Mouse (Mus musculus) neural tube, embryonic 15.5 days (tissue): ENCODE measurements around the gene Hrh3. TPM values are rescaled to one million over a fixed set of nuclear protein-coding genes. Genes with fewer than 3 reads are reported as not detected.
A peak's percentile ranks its signal among the peaks of the same experiment; 100 is the strongest.

ENCODE experiments used
- ATAC-seq: fragments of 200-750 bp; cut with Nextera tagmentation; 2 replicates; pipeline ENCODE4 v1.8.0; 2017; ENCODE audit warnings: mild to moderate bottlenecking, moderate TSS enrichment, moderate library complexity; ENCODE audit not compliant: low FRiP score
- H3K27ac ChIP-seq: fragments of 300-500 bp; sonication (generic); replicated peaks from 2 replicates; pipeline ENCODE4 v1.5.1; 2015; ENCODE audit warnings: mild to moderate bottlenecking, inconsistent platforms
- H3K27me3 ChIP-seq: fragments of 300-500 bp; sonication (generic); replicated peaks from 2 replicates; pipeline ENCODE4 v1.6.1; 2015; ENCODE audit warnings: inconsistent platforms
- H3K36me3 ChIP-seq: fragments of 300-500 bp; sonication (generic); 2 replicates; pipeline ENCODE4 v1.6.1; 2015; ENCODE audit warnings: inconsistent platforms
- H3K4me1 ChIP-seq: fragments of 300-500 bp; sonication (generic); 2 replicates; pipeline ENCODE4 v1.6.1; 2015; ENCODE audit warnings: inconsistent platforms
- H3K4me2 ChIP-seq: fragments of 300-500 bp; sonication (generic); 2 replicates; pipeline ENCODE4 v1.6.1; 2015; ENCODE audit warnings: inconsistent platforms, mild to moderate bottlenecking, moderate library complexity
- H3K4me3 ChIP-seq: fragments of 300-500 bp; sonication (generic); replicated peaks from 2 replicates; pipeline ENCODE4 v1.5.1; 2015; ENCODE audit warnings: mild to moderate bottlenecking, inconsistent platforms
- H3K9ac ChIP-seq: fragments of 300-500 bp; sonication (generic); replicated peaks from 2 replicates; pipeline ENCODE4 v1.6.1; 2015; ENCODE audit warnings: mild to moderate bottlenecking, inconsistent platforms
- H3K9me3 ChIP-seq: fragments of 300-500 bp; sonication (generic); replicated peaks from 2 replicates; pipeline ENCODE4 v1.6.1; 2016; ENCODE audit warnings: inconsistent platforms
- WGBS: fragments of 180-500 bp; shearing (Covaris S2); methylation state at CpG from one replicate; pipeline ENCODE4 v1.1.7; 2015; ENCODE audit warnings: mixed read lengths; 5-methylcytosine and 5-hydroxymethylcytosine counted together
- polyA plus RNA-seq: library from polyadenylated mRNA; unstranded; fragments of >200 nt; fragmentation: Nextera tagmentation; extraction: Ambion mirVana; gene quantifications from 2 replicates; pipeline ENCODE4 v1.2.1, GENCODE M21; 2015

Hrh3 gene
- 1.3 and 1.9 TPM in 2 replicates for polyA plus RNA-seq

GRCm38 (mm10) chr2:180103978-180104658 is at the start of gene Hrh3:
Gene Hrh3 (minus strand): TSS chr2:180104488.
- peak within 1 kb of the TSS; percentile 47 for H3K9ac ChIP-seq
- H3K27me3 ChIP-seq = peaks cover 62% of the 10 kb centered on the region
- peak; percentile 82 for ATAC-seq
- peaks cover 35% of the 10 kb centered on the region for H3K4me1 ChIP-seq
- no peak within 1 kb of the TSS for H3K27ac ChIP-seq
- H3K9me3 ChIP-seq = no peaks in the 10 kb centered on the region
- WGBS = under 1% methylated on average over 67 of the region's 87 CpGs
- H3K4me2 ChIP-seq = peak within 1 kb of the TSS; percentile 96
- H3K4me3 ChIP-seq = peak within 1 kb of the TSS; percentile 57
- H3K36me3 ChIP-seq = no peaks in the 10 kb centered on the region

GRCm38 (mm10) chr2:180148551-180148950 is 44.3 kb upstream of the Hrh3 start:
- no peak overlapping the region for H3K9ac ChIP-seq
- no peak overlapping the region for H3K4me2 ChIP-seq
- no peak for ATAC-seq
- H3K27me3 ChIP-seq = no peaks in the 10 kb centered on the region
- H3K9me3 ChIP-seq = no peaks in the 10 kb centered on the region
- H3K4me3 ChIP-seq = no peak overlapping the region
- peaks cover 82% of the 10 kb centered on the region for H3K36me3 ChIP-seq
- 90% methylated on average over 9 of the region's 9 CpGs for WGBS
- no peak overlapping the region for H3K27ac ChIP-seq
- no peaks in the 10 kb centered on the region for H3K4me1 ChIP-seq

- H3K4me2 ChIP-seq = no peak overlapping the region
- peaks cover 79% of the 10 kb centered on the region for H3K36me3 ChIP-seq
- H3K27me3 ChIP-seq = no peaks in the 10 kb centered on the region
- H3K9ac ChIP-seq = no peak overlapping the region
- no peak for ATAC-seq
- no peak overlapping the region for H3K4me3 ChIP-seq
- no peaks in the 10 kb centered on the region for H3K4me1 ChIP-seq
- WGBS = 82% methylated on average over 6 of the region's 6 CpGs
- H3K27ac ChIP-seq = no peak overlapping the region
- no peaks in the 10 kb centered on the region for H3K9me3 ChIP-seq
These were observed 43.1 kb upstream of the Hrh3 start for GRCm38 (mm10) chr2:180147379-180147778.

DNA sequence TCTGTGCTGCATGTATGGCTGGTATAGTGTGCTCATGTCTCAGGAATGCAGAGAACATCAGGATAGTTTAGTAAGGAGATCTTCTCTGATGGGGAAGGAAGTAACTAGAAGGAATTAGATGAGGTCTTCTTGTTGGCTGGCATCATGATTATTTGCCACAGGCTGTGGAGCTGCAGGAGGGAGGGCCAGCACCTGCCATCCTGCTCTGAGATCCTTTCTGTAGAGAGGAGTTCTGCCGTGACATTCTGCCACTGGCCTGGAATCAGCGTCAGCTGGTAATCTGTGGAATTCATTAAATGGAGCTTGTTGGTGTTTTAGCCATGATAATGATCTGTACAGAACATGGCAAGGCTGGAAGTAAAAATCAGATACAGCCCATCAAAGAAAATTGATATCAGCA is 41.8 kb upstream of the Hrh3 start:
- no peak overlapping the region for H3K4me3 ChIP-seq
- no peaks in the 10 kb centered on the region for H3K4me1 ChIP-seq
- ATAC-seq = no peak
- no peaks in the 10 kb centered on the region for H3K27me3 ChIP-seq
- no peak overlapping the region for H3K9ac ChIP-seq
- no peak overlapping the region for H3K4me2 ChIP-seq
- WGBS = 86% methylated on average over 2 of the region's 2 CpGs
- H3K27ac ChIP-seq = no peak overlapping the region
- H3K36me3 ChIP-seq = peaks cover 81% of the 10 kb centered on the region
- H3K9me3 ChIP-seq = no peaks in the 10 kb centered on the region

DNA sequence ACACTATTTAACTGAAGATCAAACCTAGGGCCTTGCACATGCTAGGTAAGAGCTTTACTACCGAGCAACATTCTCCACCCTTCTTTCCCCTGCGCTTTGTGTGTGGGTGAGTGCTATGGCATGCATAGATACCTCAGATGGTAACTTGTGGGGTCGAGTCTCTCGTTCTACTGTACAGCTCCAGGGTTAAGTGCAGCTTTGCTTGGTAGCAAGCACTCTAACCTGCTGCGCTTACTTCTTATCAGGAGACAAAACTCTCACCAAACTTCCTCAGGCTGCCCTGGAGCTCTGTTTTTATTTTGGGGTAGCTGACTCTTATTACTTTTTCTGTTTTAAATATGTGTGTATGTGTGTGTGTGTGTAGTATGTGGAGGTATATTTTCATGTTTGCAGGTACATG is 31.1 kb upstream of the Hrh3 start:
- Histone ChIP-seq H3K27me3 (no peaks in the 10 kb centered on the region), H3K9ac (no peak overlapping the region), H3K4me3 (no peak overlapping the region), H3K4me1 (no peaks in the 10 kb centered on the region), H3K27ac (no peak overlapping the region), H3K4me2 (no peak overlapping the region), H3K36me3 (peaks cover 20% of the 10 kb centered on the region), H3K9me3 (no peaks in the 10 kb centered on the region)
- WGBS = 92% methylated on average over 5 of the region's 5 CpGs
- ATAC-seq = no peak

GRCm38 (mm10) chr2:180133911-180134310 is 29.6 kb upstream of the Hrh3 start:
- WGBS = 91% methylated on average over 3 of the region's 3 CpGs
- H3K4me3 ChIP-seq = no peak overlapping the region
- ATAC-seq = no peak

DNA sequence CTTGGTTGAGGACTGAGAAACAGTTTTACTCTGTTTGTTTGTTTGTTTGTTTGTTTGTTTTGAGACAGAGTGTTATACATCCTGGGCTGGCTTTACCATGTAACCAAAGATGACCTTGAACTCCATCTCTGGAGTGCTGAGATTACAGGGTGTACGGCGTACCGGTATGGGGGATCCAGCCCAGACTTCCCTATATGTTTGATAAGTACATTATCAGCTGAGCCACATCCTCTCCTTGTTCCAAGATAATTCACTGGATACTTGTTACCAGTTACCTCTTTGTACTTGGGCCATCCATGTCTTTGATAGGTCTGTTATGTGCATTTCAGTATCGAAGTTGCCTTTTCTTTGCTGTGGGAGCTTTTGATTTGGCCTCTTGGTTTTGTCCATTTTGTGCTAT is 28.9 kb upstream of the Hrh3 start:
- H3K27ac ChIP-seq = no peak overlapping the region
- no peak overlapping the region for H3K9ac ChIP-seq
- peaks cover 4% of the 10 kb centered on the region; the same call in 1 of the 2 replicates for H3K36me3 ChIP-seq
- no peaks in the 10 kb centered on the region for H3K27me3 ChIP-seq
- H3K4me1 ChIP-seq = no peaks in the 10 kb centered on the region
- no peak overlapping the region for H3K4me2 ChIP-seq
- 96% methylated on average over 4 of the region's 4 CpGs for WGBS
- H3K9me3 ChIP-seq = no peaks in the 10 kb centered on the region
- H3K4me3 ChIP-seq = no peak overlapping the region
- no peak for ATAC-seq

More at GRCm38 (mm10) chr2:180133911-180134310, 29.6 kb upstream of the Hrh3 start:
- Histone ChIP-seq H3K27me3 (no peaks in the 10 kb centered on the region), H3K4me1 (no peaks in the 10 kb centered on the region), H3K36me3 (peaks cover 7% of the 10 kb centered on the region; the same call in 1 of the 2 replicates), H3K27ac (no peak overlapping the region), H3K4me2 (no peak overlapping the region), H3K9me3 (no peaks in the 10 kb centered on the region), H3K9ac (no peak overlapping the region)

- Histone ChIP-seq H3K4me3 (no peak overlapping the region), H3K4me1 (peaks cover 30% of the 10 kb centered on the region), H3K4me2 (no peak overlapping the region), H3K27ac (peak overlapping the region; percentile 45; the same call in 1 of the 2 replicates), H3K36me3 (peaks cover 11% of the 10 kb centered on the region; the same call in 1 of the 2 replicates), H3K27me3 (no peaks in the 10 kb centered on the region), H3K9me3 (no peaks in the 10 kb centered on the region), H3K9ac (no peak overlapping the region)
- no peak for ATAC-seq
- 47% methylated on average over 1 of the region's 1 CpGs for WGBS
These were observed 23.4 kb upstream of the Hrh3 start for GRCm38 (mm10) chr2:180127675-180128074.

DNA sequence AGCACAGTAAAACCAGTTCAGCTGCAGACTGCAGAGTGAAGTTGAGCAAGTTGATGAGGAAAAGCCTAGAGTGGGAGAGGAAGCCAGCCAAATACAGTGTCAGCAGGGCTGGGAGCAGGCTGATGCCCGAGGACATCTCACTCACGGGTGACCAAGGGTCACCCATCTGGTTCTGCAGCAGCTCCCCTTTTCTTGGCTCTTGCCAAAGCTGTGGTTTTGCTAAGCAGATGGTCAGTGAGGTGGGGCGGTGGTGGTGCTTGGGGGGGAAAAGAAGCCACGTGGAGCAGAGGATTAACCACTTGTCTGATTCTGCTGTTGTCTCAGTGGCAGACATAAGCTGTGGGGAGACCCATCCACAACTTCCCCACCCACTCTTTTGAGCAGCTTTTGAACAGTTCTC is 21.9 kb upstream of the Hrh3 start:
- Histone ChIP-seq H3K4me1 (peaks cover 30% of the 10 kb centered on the region), H3K36me3 (peaks cover 11% of the 10 kb centered on the region; the same call in 1 of the 2 replicates), H3K4me2 (no peak overlapping the region), H3K27me3 (no peaks in the 10 kb centered on the region), H3K9ac (no peak overlapping the region), H3K27ac (no peak overlapping the region), H3K9me3 (no peaks in the 10 kb centered on the region), H3K4me3 (no peak overlapping the region)
- 17% methylated on average over 4 of the region's 4 CpGs for WGBS
- ATAC-seq = no peak

- Histone ChIP-seq H3K27me3 (no peaks in the 10 kb centered on the region), H3K27ac (no peak overlapping the region), H3K9ac (no peak overlapping the region), H3K4me3 (no peak overlapping the region), H3K36me3 (peaks cover 11% of the 10 kb centered on the region; the same call in 1 of the 2 replicates), H3K9me3 (no peaks in the 10 kb centered on the region), H3K4me1 (peaks cover 38% of the 10 kb centered on the region), H3K4me2 (no peak overlapping the region)
- WGBS = 86% methylated on average over 2 of the region's 2 CpGs
- no peak for ATAC-seq
These were observed 19.9 kb upstream of the Hrh3 start for GRCm38 (mm10) chr2:180124192-180124591.

DNA sequence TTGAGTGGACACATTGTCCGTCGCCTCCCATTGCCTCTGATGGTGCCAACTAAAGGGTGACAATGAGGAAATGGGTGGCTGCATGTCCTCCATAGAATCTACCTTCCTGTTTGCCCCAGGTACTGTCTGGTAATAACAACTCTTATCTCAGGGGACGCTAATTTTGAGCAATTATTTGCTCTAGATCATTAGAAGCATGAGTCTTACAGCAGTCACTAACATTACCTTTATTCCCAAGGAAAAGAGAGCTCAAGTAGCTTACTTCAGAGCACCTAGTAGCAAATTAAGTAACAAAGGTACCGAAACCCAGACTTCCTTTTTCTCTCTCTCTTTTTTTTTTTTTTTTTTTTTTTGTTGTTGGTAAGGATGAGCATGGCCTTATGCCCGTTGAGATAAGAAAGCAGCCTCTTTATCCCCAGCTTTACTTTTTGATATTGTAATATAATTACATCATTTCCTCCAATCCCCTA is 16.0 kb upstream of the Hrh3 start:
- H3K4me2 ChIP-seq = peak overlapping the region; percentile 95
- peaks cover 11% of the 10 kb centered on the region; the same call in 1 of the 2 replicates for H3K36me3 ChIP-seq
- WGBS = 75% methylated on average over 5 of the region's 5 CpGs
- no peak overlapping the region for H3K27ac ChIP-seq
- peak overlapping the region; percentile 76; the same call in 1 of the 2 replicates for H3K9ac ChIP-seq
- H3K4me1 ChIP-seq = peaks cover 43% of the 10 kb centered on the region
- no peak for ATAC-seq
- peak overlapping the region; percentile 96 for H3K4me3 ChIP-seq
- H3K9me3 ChIP-seq = no peaks in the 10 kb centered on the region
- H3K27me3 ChIP-seq = no peaks in the 10 kb centered on the region
